Mouse (Mus musculus): ENCODE data around the gene Rhox2h. TPM values are rescaled to one million over a fixed set of nuclear protein-coding genes. Genes with fewer than 3 reads are reported as not detected.

Rhox2h gene
- not detected for polyA plus RNA-seq (2017; shearing (Covaris generic))

DNA sequence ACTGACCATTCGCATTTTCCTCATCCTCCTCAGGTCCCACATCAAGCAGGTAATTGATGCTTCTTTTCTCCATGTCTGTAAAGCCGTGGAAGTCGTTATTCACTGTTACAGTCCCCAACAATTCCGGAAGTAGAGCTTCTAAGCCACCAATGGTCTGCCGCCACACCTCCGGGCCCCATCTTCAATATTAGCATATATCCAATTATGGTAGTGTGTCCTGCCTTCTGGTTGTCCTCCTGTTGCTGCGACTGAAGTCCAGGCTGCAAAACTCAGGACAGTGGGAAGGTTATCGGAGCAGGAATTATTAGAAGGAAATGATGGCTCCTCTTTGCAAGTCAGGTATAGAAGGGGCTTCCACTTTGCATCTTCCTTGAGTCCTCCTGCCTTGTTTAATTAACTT is at the start of gene Rhox2h:
TSS of gene Rhox2h (minus strand) at position 101 of the 400 bp plus-strand sequence.

DNA sequence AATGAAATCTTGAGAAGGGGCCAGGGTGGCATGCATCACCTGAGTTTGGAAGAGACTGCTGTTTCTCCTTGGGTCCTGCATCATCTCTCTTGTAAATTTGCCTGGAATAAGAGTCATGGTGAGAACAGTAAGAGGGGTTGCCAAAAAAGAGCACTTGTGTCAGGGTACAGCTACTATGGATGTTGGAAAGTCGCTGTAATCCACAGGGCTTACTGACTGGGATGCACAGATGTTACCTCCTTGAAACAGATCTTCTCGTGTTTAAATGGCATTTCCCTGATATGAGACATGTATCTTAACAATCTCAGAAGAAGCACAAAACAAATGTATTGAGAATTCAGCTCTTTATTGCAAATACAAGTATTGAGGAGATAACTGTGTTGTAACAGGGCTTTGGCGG is 4.4 kb downstream of the Rhox2h start, which contains the start of gene Rhox3h:
TSS of gene Rhox3h (minus strand) at position 101 of the 400 bp plus-strand sequence.

DNA sequence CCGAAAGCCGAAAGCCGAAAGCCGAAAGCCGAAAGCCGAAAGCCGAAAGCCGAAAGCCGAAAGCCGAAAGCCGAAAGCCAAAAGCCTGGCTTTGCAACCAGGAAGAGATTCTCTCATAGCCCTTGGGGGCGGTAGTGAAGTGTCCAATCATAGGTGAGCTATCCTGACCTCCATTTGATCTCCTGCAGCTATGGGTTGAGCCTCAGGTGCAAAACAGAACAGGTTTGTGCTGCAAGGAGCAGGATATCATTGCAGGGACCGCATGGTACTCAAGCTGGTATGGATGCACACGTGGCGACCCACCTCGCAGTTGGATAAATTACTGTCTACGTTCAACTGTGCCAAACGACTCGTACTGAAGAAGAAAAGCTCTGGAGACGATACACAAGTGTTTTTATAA is 21.9 kb downstream of the Rhox2h start, which contains the start of gene Rhox4g:
TSS of gene Rhox4g (minus strand) at position 101 of the 400 bp plus-strand sequence.

DNA sequence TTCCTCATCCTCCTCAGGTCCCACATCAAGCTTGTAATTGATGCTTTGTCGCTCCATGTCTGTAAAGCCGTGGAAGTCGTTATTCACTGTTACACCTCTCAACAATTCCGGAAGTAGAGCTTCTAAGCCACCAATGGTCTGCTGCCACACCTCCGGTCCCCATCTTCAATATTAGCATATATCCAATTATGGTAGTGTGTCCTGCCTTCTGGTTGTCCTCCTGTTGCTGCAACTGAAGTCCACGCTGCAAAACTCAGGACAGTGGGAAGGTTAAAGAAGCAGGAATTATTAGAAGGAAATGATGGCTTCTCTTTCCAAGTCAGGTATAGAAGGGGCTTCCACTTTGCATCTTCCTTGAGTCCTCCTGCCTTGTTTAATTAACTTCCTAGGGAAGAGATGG is 29.7 kb downstream of the Rhox2h start, which contains the start of gene Rhox2g:
TSS of gene Rhox2g (minus strand) at position 101 of the 400 bp plus-strand sequence.

DNA sequence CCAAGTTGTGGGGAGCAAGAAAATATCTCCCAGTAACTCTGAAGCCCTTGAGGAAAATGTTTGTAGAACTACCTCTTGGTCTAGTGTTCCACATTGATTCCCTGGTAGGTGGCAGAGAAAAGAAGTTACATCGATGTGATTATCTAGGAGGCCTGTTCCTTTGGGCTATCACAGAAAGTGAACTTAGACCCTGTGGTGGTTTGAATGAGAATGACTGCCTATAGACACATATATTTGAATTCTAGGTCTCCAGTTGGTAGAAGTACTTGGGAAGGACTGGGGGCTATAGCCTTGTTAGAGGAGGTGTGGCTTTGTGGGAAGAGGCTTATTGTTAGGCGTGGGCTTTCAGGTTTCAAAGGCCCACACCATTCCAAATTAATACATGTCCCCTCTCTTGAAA is 44.6 kb downstream of the Rhox2h start, which contains the start of gene Rhox3g:
TSS of gene Rhox3g (minus strand) at position 101 of the 400 bp plus-strand sequence.

Other genes with a start within 250 kb of the Rhox2h start
- not detected for gene Rhox4b, start 240.8 kb downstream of the Rhox2h start, polyA plus RNA-seq (2017; shearing (Covaris generic))
- not detected for gene Rhox2c, start 219.6 kb downstream of the Rhox2h start, polyA plus RNA-seq (2017; shearing (Covaris generic))
- gene Rhox3c, start 214.7 kb downstream of the Rhox2h start, polyA plus RNA-seq (2017; shearing (Covaris generic)) = not detected
- gene Rhox4c, start 192.9 kb downstream of the Rhox2h start, polyA plus RNA-seq (2017; shearing (Covaris generic)) = not detected
- gene Rhox2d, start 179.8 kb downstream of the Rhox2h start, polyA plus RNA-seq (2017; shearing (Covaris generic)) = not detected
- gene Rhox4d, start 158.9 kb downstream of the Rhox2h start, polyA plus RNA-seq (2017; shearing (Covaris generic)) = not detected
- gene Rhox2e, start 142.8 kb downstream of the Rhox2h start, polyA plus RNA-seq (2017; shearing (Covaris generic)) = not detected
- not detected for gene Rhox3e, start 131.3 kb downstream of the Rhox2h start, polyA plus RNA-seq (2017; shearing (Covaris generic))
- 0.61 TPM for gene Rhox4e, start 115.9 kb downstream of the Rhox2h start, polyA plus RNA-seq (2017; shearing (Covaris generic))
- gene Rhox2f, start 101.9 kb downstream of the Rhox2h start, polyA plus RNA-seq (2017; shearing (Covaris generic)) = not detected
- gene Rhox3f, start 92.3 kb downstream of the Rhox2h start, polyA plus RNA-seq (2017; shearing (Covaris generic)) = not detected
- gene Rhox4f, start 65.6 kb downstream of the Rhox2h start, polyA plus RNA-seq (2017; shearing (Covaris generic)) = 0.22 TPM
- gene Rhox3g, start 44.7 kb downstream of the Rhox2h start, polyA plus RNA-seq (2017; shearing (Covaris generic)) = not detected
- gene Rhox2g, start 29.8 kb downstream of the Rhox2h start, polyA plus RNA-seq (2017; shearing (Covaris generic)) = not detected
- not detected for gene Rhox4g, start 21.9 kb downstream of the Rhox2h start, polyA plus RNA-seq (2017; shearing (Covaris generic))
- gene Rhox3h, start 4.5 kb downstream of the Rhox2h start, polyA plus RNA-seq (2017; shearing (Covaris generic)) = not detected
- not detected for gene Rhox5, start 131.6 kb upstream of the Rhox2h start, polyA plus RNA-seq (2017; shearing (Covaris generic))
- gene Rhox6, start 153.6 kb upstream of the Rhox2h start, polyA plus RNA-seq (2017; shearing (Covaris generic)) = not detected
- gene Rhox7a, start 158.4 kb upstream of the Rhox2h start, polyA plus RNA-seq (2017; shearing (Covaris generic)) = not detected
- gene Rhox8, start 205.7 kb upstream of the Rhox2h start, polyA plus RNA-seq (2017; shearing (Covaris generic)) = not detected
- gene Rhox7b, start 224.0 kb upstream of the Rhox2h start, polyA plus RNA-seq (2017; shearing (Covaris generic)) = not detected
- not detected for gene Rhox9, start 228.5 kb upstream of the Rhox2h start, polyA plus RNA-seq (2017; shearing (Covaris generic))